Mouse (Mus musculus) intestine, embryonic 15.5 days (tissue): ENCODE data around the gene Pbx4. TPM values are rescaled to one million over a fixed set of nuclear protein-coding genes. Genes with fewer than 3 reads are reported as not detected.

Experiments
- ATAC-seq: fragments of 200-750 bp; cut with Nextera tagmentation; 2 replicates; pipeline ENCODE4 v1.8.0; 2017; ENCODE audit warnings: moderate TSS enrichment, moderate library complexity
- H3K27ac ChIP-seq: fragments of 300-500 bp; sonication (generic); 2 replicates; pipeline ENCODE4 v1.5.1; 2015; ENCODE audit warnings: mild to moderate bottlenecking, inconsistent platforms
- H3K27me3 ChIP-seq: fragments of 300-500 bp; sonication (generic); replicated peaks from 2 replicates; pipeline ENCODE4 v1.6.1; 2015; ENCODE audit warnings: inconsistent platforms
- H3K36me3 ChIP-seq: fragments of 300-500 bp; sonication (generic); 2 replicates; pipeline ENCODE4 v1.6.1; 2015; ENCODE audit warnings: inconsistent platforms
- H3K4me1 ChIP-seq: fragments of 300-500 bp; sonication (generic); replicated peaks from 2 replicates; pipeline ENCODE4 v1.6.1; 2015; ENCODE audit warnings: inconsistent platforms
- H3K4me2 ChIP-seq: fragments of 300-500 bp; sonication (generic); replicated peaks from 2 replicates; pipeline ENCODE4 v1.6.1; 2015; ENCODE audit warnings: mild to moderate bottlenecking, inconsistent platforms
- H3K4me3 ChIP-seq: fragments of 300-500 bp; sonication (generic); replicated peaks from 2 replicates; pipeline ENCODE4 v1.5.1; 2015; ENCODE audit warnings: inconsistent platforms
- H3K9ac ChIP-seq: fragments of 300-500 bp; sonication (generic); 2 replicates; pipeline ENCODE4 v1.6.1; 2015; ENCODE audit warnings: inconsistent platforms
- H3K9me3 ChIP-seq: fragments of 300-500 bp; sonication (generic); 2 replicates; pipeline ENCODE4 v1.6.1; 2016; ENCODE audit warnings: inconsistent platforms
- WGBS: fragments of 180-500 bp; shearing (Covaris S2); methylation state at CpG from one replicate; pipeline ENCODE4 v1.1.7; 2015; 5-methylcytosine and 5-hydroxymethylcytosine counted together
- polyA plus RNA-seq: library from polyadenylated mRNA; unstranded; fragments of >200 nt; fragmentation: Nextera tagmentation; extraction: Ambion mirVana; gene quantifications from 2 replicates; pipeline ENCODE4 v1.2.1, GENCODE M21; 2015

Gene Pbx4
- polyA plus RNA-seq, 1 experiment from 2014 or later: 3.9 TPM

DNA sequence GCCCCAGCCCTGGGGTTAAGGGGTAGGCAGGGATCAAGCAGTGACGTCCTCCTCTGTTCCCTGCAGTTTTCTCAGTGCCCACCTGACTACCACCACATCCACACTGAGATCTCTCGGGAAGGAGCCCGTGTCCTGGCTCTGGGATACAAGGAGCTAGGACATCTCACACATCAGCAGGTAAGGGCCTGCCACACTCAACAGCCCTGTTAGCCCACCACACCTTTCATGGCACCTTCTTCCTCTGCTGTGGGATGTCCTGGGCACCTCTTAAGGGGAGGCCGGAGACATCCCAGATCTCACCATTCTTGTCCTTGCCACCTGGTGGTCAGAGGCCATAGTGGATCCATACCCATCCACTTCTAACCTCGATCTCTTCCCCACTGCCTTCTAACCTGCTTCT lies 32.3 kb upstream of the Pbx4 start:
- Histone ChIP-seq H3K9me3 (no peaks in the 10 kb centered on the region), H3K9ac (no peak overlapping the region), H3K4me3 (no peak overlapping the region), H3K36me3 (peaks cover 76% of the 10 kb centered on the region), H3K4me1 (no peaks in the 10 kb centered on the region), H3K4me2 (no peak overlapping the region), H3K27ac (no peak overlapping the region), H3K27me3 (no peaks in the 10 kb centered on the region)
- ATAC-seq: no peak
- 91% methylated on average over 5 of the region's 5 CpGs for WGBS

DNA sequence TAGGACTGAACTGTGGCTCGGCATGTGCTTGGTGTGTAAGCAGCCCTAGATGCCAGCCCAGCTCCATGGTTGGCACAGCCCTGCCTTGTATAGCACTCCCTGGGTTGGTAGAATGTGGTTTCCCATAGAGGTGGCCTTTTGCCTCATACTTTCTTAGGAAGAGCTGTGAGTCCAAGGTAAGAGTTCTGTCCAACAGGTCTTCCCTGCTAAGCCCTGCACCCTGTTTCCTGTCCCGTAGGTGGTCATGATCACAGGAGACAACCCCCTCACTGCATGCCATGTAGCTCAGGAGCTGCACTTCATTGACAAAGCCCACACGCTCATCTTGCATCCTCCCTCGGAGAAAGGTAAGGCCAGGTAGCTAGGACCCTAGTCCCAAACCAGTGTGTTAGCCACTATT lies 30.5 kb upstream of the Pbx4 start:
- WGBS: 95% methylated on average over 4 of the region's 4 CpGs

DNA sequence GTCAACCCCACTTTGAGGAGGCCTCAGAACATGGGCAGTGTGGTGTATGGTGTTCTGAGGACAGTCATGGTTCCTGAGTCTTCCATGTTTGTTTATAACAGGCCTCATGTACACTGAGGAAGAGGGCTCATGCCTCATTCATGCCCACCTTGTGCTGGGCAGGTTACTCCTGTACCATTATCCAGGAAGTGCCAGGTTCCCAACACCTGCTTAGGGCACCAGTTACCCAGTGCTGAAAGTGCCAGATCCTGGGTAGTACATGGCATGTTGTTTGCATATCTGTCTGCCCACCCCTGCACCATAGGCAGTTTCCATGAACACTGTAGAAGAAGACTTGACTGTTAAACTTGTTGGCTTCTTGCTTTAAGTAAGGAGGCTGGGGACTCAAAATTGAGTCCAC lies 30.1 kb upstream of the Pbx4 start:
- Histone ChIP-seq H3K36me3 (peaks cover 77% of the 10 kb centered on the region), H3K4me2 (no peak overlapping the region), H3K27me3 (no peaks in the 10 kb centered on the region), H3K27ac (no peak overlapping the region), H3K4me1 (no peaks in the 10 kb centered on the region), H3K4me3 (no peak overlapping the region), H3K9ac (no peak overlapping the region), H3K9me3 (no peaks in the 10 kb centered on the region)
- no peak for ATAC-seq

More for the DNA sequence above, 30.5 kb upstream of the Pbx4 start:
- H3K9ac ChIP-seq: no peak overlapping the region
- H3K36me3 ChIP-seq: peaks cover 78% of the 10 kb centered on the region
- H3K4me3 ChIP-seq: no peak overlapping the region
- no peak overlapping the region for H3K4me2 ChIP-seq
- H3K27ac ChIP-seq: no peak overlapping the region
- H3K4me1 ChIP-seq: no peaks in the 10 kb centered on the region
- H3K9me3 ChIP-seq: no peaks in the 10 kb centered on the region
- no peak for ATAC-seq
- H3K27me3 ChIP-seq: no peaks in the 10 kb centered on the region

DNA sequence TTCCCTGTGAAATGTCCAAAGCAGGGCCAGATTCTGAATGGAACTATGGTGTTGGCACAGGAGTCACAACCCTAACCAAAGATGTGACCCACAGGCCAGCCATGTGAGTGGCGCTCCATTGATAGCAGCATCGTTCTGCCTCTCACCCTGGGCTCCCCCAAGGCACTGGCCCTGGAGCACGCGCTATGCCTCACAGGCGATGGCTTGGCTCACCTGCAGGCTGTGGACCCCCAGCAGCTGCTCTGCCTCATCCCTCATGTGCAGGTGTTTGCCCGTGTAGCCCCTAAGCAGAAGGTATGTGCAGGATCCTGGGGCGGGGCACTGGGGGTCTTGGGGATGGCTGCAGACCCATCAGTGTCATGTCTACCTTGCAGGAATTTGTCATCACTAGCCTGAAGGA lies 28.9 kb upstream of the Pbx4 start:
- Histone ChIP-seq H3K4me3 (no peak overlapping the region), H3K27me3 (no peaks in the 10 kb centered on the region), H3K4me2 (no peak overlapping the region), H3K36me3 (peaks cover 73% of the 10 kb centered on the region), H3K4me1 (no peaks in the 10 kb centered on the region; the same call in 1 of the 2 replicates), H3K27ac (no peak overlapping the region), H3K9ac (no peak overlapping the region), H3K9me3 (no peaks in the 10 kb centered on the region)
- WGBS: 88% methylated on average over 7 of the region's 7 CpGs
- no peak for ATAC-seq

DNA sequence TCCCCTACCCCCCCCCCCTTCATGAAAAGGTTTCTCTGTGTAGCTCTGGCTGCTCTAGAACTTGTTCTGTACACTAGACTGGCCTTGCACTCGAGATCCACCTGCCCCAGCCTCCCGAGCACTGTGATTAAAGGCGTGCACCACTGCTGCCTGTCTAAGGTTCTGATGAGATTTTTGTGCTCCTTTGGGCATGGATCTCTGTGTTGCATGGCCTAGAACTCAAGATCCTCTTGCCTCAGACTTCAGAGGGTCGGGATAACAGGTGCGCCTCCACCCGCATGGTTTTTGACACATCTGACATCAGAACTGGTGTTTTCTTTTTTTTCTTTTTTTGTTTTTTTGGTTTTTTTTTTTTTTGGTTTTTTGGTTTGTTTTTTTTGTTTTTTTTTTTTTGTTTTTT lies 27.8 kb upstream of the Pbx4 start:
- no peak overlapping the region for H3K27ac ChIP-seq
- peaks cover 63% of the 10 kb centered on the region for H3K36me3 ChIP-seq
- no peak overlapping the region for H3K4me2 ChIP-seq
- peaks cover 3% of the 10 kb centered on the region; the same call in 1 of the 2 replicates for H3K4me1 ChIP-seq
- no peak for ATAC-seq
- WGBS: 84% methylated on average over 6 of the region's 6 CpGs
- H3K4me3 ChIP-seq: no peak overlapping the region
- no peaks in the 10 kb centered on the region for H3K27me3 ChIP-seq
- no peak overlapping the region for H3K9ac ChIP-seq
- H3K9me3 ChIP-seq: no peaks in the 10 kb centered on the region

DNA sequence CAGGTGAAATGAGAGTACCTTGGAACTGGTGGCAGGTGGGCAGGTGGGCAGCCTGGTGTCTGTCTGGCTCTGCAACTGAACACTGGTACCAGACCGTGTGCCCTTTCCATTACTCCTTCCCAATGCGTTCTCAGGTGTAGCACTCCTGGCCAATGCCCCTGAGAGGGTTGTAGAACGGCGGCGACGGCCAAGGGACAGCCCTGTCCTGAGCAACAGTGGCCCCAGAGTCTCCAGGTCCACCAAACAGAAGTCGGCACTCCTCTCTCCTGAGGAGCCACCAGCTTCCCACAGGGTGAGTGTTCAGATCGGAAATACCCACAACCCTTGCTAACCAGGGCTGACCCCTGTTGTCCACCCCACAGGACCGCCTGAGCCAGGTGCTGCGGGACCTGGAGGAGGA lies 27.2 kb upstream of the Pbx4 start:
- no peak overlapping the region for H3K4me2 ChIP-seq
- H3K4me3 ChIP-seq: no peak overlapping the region
- WGBS: 90% methylated on average over 10 of the region's 10 CpGs
- peaks cover 3% of the 10 kb centered on the region; the same call in 1 of the 2 replicates for H3K4me1 ChIP-seq
- ATAC-seq: no peak
- peaks cover 58% of the 10 kb centered on the region for H3K36me3 ChIP-seq
- no peak overlapping the region for H3K9ac ChIP-seq
- H3K27me3 ChIP-seq: no peaks in the 10 kb centered on the region
- H3K9me3 ChIP-seq: no peaks in the 10 kb centered on the region
- no peak overlapping the region for H3K27ac ChIP-seq

DNA sequence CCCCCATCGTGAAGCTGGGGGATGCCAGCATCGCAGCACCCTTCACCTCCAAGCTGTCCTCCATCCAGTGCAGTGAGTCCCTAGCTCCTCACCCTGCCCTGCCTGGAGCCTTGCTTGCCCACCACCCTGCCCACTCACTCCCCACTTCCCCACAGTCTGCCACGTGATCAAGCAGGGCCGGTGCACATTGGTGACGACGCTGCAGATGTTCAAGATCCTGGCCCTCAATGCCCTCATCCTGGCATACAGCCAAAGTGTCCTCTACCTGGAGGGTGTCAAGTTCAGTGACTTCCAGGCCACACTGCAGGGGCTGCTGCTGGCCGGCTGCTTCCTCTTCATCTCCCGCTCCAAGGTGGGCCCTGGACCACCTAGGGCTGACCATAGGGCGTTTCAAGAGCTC lies 26.8 kb upstream of the Pbx4 start:
- peaks cover 3% of the 10 kb centered on the region; the same call in 1 of the 2 replicates for H3K4me1 ChIP-seq
- no peak overlapping the region for H3K9ac ChIP-seq
- H3K27ac ChIP-seq: no peak overlapping the region
- no peaks in the 10 kb centered on the region for H3K9me3 ChIP-seq
- H3K4me2 ChIP-seq: no peak overlapping the region
- H3K4me3 ChIP-seq: no peak overlapping the region
- H3K36me3 ChIP-seq: peaks cover 54% of the 10 kb centered on the region
- ATAC-seq: no peak
- 91% methylated on average over 9 of the region's 9 CpGs for WGBS
- H3K27me3 ChIP-seq: no peaks in the 10 kb centered on the region

DNA sequence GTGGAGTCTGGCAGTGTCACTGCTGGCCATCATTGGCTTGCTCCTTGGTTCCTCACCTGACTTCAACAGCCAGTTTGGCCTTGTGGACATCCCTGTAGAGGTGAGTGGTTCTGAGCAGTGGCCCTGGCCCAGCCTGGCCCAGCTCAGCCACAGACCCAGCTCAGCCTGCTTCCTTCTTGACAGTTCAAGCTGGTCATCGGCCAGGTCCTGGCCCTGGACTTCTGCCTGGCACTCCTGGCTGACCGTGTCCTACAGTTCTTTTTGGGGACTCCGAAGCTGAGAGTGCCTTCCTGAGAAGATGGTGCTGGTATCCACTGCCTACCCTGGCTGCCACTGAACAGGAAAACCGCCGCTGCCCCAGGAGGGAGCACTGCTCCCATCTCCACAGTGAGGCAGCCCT lies 25.1 kb upstream of the Pbx4 start:
- Histone ChIP-seq H3K36me3 (peaks cover 39% of the 10 kb centered on the region), H3K27me3 (no peaks in the 10 kb centered on the region), H3K9me3 (no peaks in the 10 kb centered on the region), H3K4me1 (peaks cover 3% of the 10 kb centered on the region; the same call in 1 of the 2 replicates), H3K27ac (no peak overlapping the region), H3K4me3 (no peak overlapping the region), H3K9ac (no peak overlapping the region), H3K4me2 (no peak overlapping the region)
- 94% methylated on average over 5 of the region's 5 CpGs for WGBS
- ATAC-seq: no peak

DNA sequence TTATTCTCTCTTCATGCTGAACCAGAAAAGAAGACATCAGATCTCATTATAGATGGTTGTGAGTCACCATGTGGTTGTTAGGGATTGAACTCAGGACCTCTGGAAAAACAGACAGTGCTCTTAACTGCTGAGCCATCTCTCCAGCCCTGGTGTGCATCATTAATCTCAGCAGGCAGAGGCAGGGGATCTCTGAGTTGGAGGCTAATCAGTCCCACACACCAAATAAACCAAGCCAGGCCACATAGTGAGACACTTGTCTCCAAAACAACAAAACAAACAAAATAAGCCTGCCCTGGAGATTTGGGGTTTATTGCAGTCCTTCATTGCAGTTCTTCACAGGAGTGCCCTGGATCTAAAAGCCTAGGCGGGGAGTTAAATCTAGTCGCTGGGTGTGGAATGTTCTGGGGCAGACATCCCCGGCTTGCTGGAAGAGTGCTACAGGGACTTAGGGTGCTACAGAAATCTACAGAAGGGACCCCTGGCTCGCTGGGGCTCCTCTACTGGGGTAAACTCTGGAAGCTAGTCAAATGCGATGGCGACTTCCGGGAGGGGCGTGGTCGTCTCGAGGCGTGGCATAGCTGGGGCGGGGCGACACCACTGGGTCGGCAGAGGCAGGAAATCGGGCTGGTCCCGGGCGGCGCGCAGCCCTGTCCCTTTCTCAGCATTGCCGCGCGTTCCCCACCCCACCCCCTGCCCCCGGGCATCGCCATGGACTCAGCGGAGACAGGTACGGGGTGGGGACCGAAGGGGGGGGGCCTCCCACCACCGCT lies 24.0 kb upstream of the Pbx4 start, which contains the start of gene Gmip:
Gene Gmip, plus strand, starts transcription at position 586 of the 770 bp plus-strand sequence.
- peak within 1 kb of the TSS; percentile 97 for H3K4me2 ChIP-seq
- no peak within 1 kb of the TSS for H3K27ac ChIP-seq
- H3K4me1 ChIP-seq: peaks cover 3% of the 10 kb centered on the region; the same call in 1 of the 2 replicates
- peak within 1 kb of the TSS; percentile 74 for H3K9ac ChIP-seq
- ATAC-seq: peak; percentile 90
- H3K4me3 ChIP-seq: peak within 1 kb of the TSS; percentile 61
- peaks cover 30% of the 10 kb centered on the region for H3K36me3 ChIP-seq
- H3K9me3 ChIP-seq: no peaks in the 10 kb centered on the region
- no peaks in the 10 kb centered on the region for H3K27me3 ChIP-seq
- WGBS: 5% methylated on average over 28 of the region's 28 CpGs

DNA sequence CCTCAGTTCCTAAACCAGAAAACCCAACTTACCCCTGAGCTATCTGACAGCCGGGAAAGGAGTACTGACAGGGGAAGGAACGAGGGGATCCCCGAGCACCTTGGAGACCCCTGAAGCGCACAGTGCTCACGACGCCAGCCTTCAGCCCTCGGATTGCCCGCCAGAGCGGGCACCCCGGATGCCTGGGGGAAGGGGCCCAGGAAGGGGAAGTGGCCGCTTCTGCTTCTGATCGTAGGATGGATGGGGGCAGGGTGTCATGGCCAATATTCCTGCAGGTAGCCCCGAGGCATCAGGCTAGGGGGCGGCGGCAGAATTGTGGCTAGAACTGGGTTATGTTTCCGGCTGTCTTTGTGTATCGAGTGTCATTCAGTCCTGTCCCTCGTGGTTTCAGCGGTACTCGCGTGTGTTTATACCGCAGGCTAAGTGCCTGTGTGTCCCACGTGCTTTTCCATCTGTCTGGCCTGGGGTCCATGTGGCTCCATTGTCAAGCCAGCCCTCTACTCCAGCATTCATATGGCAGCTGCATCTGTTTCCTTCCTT lies 23.4 kb upstream of the Pbx4 start:
- 3% methylated on average over 23 of the region's 23 CpGs for WGBS
- Histone ChIP-seq H3K4me2 (peak overlapping the region; percentile 97), H3K4me1 (peaks cover 3% of the 10 kb centered on the region; the same call in 1 of the 2 replicates), H3K4me3 (peak overlapping the region; percentile 61), H3K27me3 (no peaks in the 10 kb centered on the region), H3K36me3 (peaks cover 25% of the 10 kb centered on the region), H3K9ac (peak overlapping the region; percentile 74), H3K9me3 (no peaks in the 10 kb centered on the region), H3K27ac (no peak overlapping the region)
- ATAC-seq: peak; percentile 57

DNA sequence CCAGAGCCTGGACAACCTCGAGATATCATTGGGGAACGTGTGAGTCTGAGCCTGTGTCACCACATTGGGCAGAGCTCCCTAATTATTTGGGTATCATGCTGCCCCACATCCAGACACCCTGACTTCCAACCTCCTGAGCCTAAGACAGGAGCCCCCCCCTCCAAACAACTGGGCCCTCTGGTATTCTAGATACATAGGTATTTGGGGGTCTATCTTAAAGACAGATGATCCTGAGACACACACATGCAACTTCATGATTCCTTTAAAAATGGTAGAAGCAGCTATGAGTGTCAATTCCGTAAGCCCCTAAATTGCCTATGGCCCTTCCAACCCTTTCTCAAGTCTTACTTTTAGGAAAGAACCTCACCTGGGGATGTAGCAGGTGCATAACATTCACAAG lies 22.5 kb upstream of the Pbx4 start:
- 67% methylated on average over 3 of the region's 3 CpGs for whole genome bisulfite sequencing

DNA sequence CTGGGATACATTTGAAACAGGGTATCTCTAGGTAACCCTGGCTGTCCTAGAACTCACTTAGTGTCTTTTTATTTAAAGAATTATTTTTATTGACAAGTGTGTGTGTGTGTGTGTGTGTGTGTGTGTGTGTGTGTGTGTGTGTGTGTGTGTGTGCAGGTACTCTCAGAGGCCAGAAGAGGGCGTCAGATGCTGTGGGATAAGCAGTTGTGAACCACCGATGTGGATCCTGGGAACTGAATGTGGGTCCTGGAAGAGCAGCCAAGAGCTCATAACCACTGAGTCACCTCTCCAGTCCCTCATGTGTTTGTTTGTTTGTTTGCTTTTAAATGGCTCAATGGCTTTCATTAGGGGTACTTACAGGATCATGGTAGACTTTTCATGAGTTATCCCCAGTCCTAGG lies 17.4 kb upstream of the Pbx4 start:
- Histone ChIP-seq H3K9me3 (no peaks in the 10 kb centered on the region), H3K27ac (no peak overlapping the region), H3K4me1 (no peaks in the 10 kb centered on the region), H3K9ac (no peak overlapping the region), H3K27me3 (no peaks in the 10 kb centered on the region), H3K4me3 (no peak overlapping the region), H3K36me3 (peaks cover 5% of the 10 kb centered on the region), H3K4me2 (no peak overlapping the region)
- ATAC-seq: no peak
- 80% methylated on average over 2 of the region's 2 CpGs for WGBS

More for the DNA sequence above, 22.5 kb upstream of the Pbx4 start:
- Histone ChIP-seq H3K27me3 (no peaks in the 10 kb centered on the region), H3K9ac (no peak overlapping the region), H3K27ac (no peak overlapping the region), H3K4me2 (peak overlapping the region; percentile 97; the same call in 1 of the 2 replicates), H3K9me3 (no peaks in the 10 kb centered on the region), H3K4me3 (no peak overlapping the region), H3K36me3 (peaks cover 25% of the 10 kb centered on the region), H3K4me1 (peaks cover 3% of the 10 kb centered on the region; the same call in 1 of the 2 replicates)
- ATAC-seq: no peak

DNA sequence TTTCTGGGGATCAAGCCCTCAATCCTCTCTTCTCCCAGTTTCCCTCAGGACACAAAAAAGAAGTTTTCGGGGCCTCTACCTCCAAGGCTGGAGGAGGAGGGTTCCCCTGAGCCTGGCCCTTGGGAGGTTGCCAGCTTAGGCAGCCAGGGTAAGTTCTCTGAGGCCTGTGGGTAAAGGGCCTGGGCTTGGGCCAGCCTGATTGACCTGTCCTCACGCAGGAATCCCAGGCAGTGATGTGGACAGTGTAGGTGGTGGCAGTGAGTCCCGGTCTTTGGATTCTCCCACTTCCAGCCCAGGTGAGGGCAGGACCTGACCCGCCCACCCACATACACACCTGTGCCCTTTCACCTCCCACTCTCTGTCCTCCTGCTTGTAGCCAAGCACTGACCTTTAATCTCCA lies 16.9 kb upstream of the Pbx4 start:
- Histone ChIP-seq H3K27me3 (no peaks in the 10 kb centered on the region), H3K27ac (no peak overlapping the region), H3K4me1 (no peaks in the 10 kb centered on the region), H3K9ac (no peak overlapping the region), H3K4me3 (no peak overlapping the region), H3K36me3 (peaks cover 5% of the 10 kb centered on the region), H3K9me3 (no peaks in the 10 kb centered on the region), H3K4me2 (no peak overlapping the region)
- WGBS: 86% methylated on average over 4 of the region's 4 CpGs
- no peak for ATAC-seq
